Mouse (Mus musculus): ENCODE data around the gene Ptpn4. TPM values are rescaled to one million over a fixed set of nuclear protein-coding genes. Genes with fewer than 3 reads are reported as not detected.

Gene Ptpn4
- polyA plus RNA-seq, 1 experiment = 1.1 TPM

- H3ac ChIP-seq (ENCODE audit: control insufficient read depth, insufficient read length) = no peak overlapping the region
- H3K4me2 ChIP-seq (ENCODE audit: low read depth) = no peak overlapping the region
- no peaks in the 10 kb centered on the region for H3K79me2 ChIP-seq (ENCODE audit: control insufficient read depth, insufficient read depth)
- peaks cover 2% of the 10 kb centered on the region for H3K36me3 ChIP-seq (ENCODE audit: control insufficient read depth, insufficient read depth)
- no peaks in the 10 kb centered on the region for H3K27me3 ChIP-seq (ENCODE audit: control insufficient read depth, insufficient read depth, insufficient read length)
- TF ChIP-seq USF1 (IDR thresholded peaks at IDR 0.05; ENCODE audit: low read depth) = no peak
- no peak for TF ChIP-seq MYOG (IDR thresholded peaks at IDR 0.05; ENCODE audit: control insufficient read depth in 1 of 3, insufficient read depth in 1 of 3, insufficient read length in 2 of 3, low read depth in 2 of 3)
- TF ChIP-seq REST (IDR thresholded peaks at IDR 0.05; ENCODE audit: insufficient read depth, insufficient read length) = no peak
- no peak for TF ChIP-seq CEBPB (IDR thresholded peaks at IDR 0.05; ENCODE audit: insufficient read depth, poor library complexity, severe bottlenecking)
- TF ChIP-seq E2F4 (IDR thresholded peaks at IDR 0.05; ENCODE audit: insufficient read depth) = no peak
- TF ChIP-seq POLR2A (IDR thresholded peaks at IDR 0.05; ENCODE audit: insufficient read length, low read depth) = no peak
- TF ChIP-seq SRF (IDR thresholded peaks at IDR 0.05; ENCODE audit: control insufficient read depth, insufficient read length, low read depth) = no peak
- no peak for TF ChIP-seq MAX (IDR thresholded peaks at IDR 0.05; ENCODE audit: low read depth)
- H3K4me3 ChIP-seq = no peak overlapping the region
Observed at GRCm38 (mm10) chr1:119605396-119605795, 232.0 kb downstream of the Ptpn4 start.

Other genes with a start within 250 kb of the Ptpn4 start
- gene Epb41l5, start 188.6 kb downstream of the Ptpn4 start, polyA plus RNA-seq (2012; fragmentation: generic; extraction: Trizol) = 2.1 TPM
- 8.4 TPM for gene Tmem177, start 75.6 kb upstream of the Ptpn4 start, polyA plus RNA-seq (2012; fragmentation: generic; extraction: Trizol)
- gene Cfap221, start 159.6 kb upstream of the Ptpn4 start, polyA plus RNA-seq (2012; fragmentation: generic; extraction: Trizol) = not detected
- 1.9 TPM for gene Sctr, start 169.3 kb upstream of the Ptpn4 start, polyA plus RNA-seq (2012; fragmentation: generic; extraction: Trizol)
- 80.4 TPM for gene Tmem37, start 236.5 kb upstream of the Ptpn4 start, polyA plus RNA-seq (2012; fragmentation: generic; extraction: Trizol)

Data from myocyte (in vitro differentiated cells).